Mouse (Mus musculus) brown adipose tissue, adult 24 weeks (tissue): ENCODE results near the gene Gin1. TPM values are rescaled to one million over a fixed set of nuclear protein-coding genes. Genes with fewer than 3 reads are reported as not detected.
"Not testable (repeated sequence)": the region's sequence is repeated elsewhere in the genome, so short reads cannot be mapped to it uniquely, and the experiment has no call there.

Experiments
- H3K27ac ChIP-seq: fragments of 200-500 bp; replicated peaks from 2 replicates; pipeline ENCODE4 v1.5.1; 2012; ENCODE audit warnings: low read depth, mild to moderate bottlenecking, low read length
- H3K4me1 ChIP-seq: fragments of 200-500 bp; 2 replicates; pipeline ENCODE4 v1.6.1; 2012; ENCODE audit warnings: low read length, mixed read lengths; ENCODE audit not compliant: control insufficient read depth, insufficient read depth, insufficient read length
- H3K4me3 ChIP-seq: fragments of 200-500 bp; 2 replicates; pipeline ENCODE4 v1.5.1; 2012; ENCODE audit warnings: low read depth, mild to moderate bottlenecking, low read length, moderate library complexity; ENCODE audit not compliant: insufficient read depth
- polyA plus RNA-seq: library from polyadenylated mRNA; stranded (reverse); fragments of >200 nt; gene quantifications from 2 replicates; pipeline ENCODE4 v1.2.4, GENCODE M21; 2012; ENCODE audit not compliant: missing spikeins, insufficient read depth, insufficient read length

Gene Gin1
- 9.3 and 14.2 TPM in 2 replicates for polyA plus RNA-seq

GRCm38 (mm10) chr1:97769904-97770753 lies at the start of gene Gin1, which contains the start of gene Ppip5k2:
Gene Gin1 (plus strand): TSS chr1:97770172.
Gene Ppip5k2 (minus strand): TSS chr1:97770411.
- H3K4me3 ChIP-seq = peak within 1 kb of the TSS; percentile 95
- peaks cover 3% of the 10 kb centered on the region; the same call in 1 of the 2 replicates for H3K4me1 ChIP-seq
- peak within 1 kb of the TSS; percentile 80 for H3K27ac ChIP-seq

- no peak overlapping the region for H3K27ac ChIP-seq
- H3K4me1 ChIP-seq = no peaks in the 10 kb centered on the region
- no peak overlapping the region for H3K4me3 ChIP-seq
Observed at GRCm38 (mm10) chr1:97726730-97727129, 43.2 kb upstream of the Gin1 start.

- H3K4me3 ChIP-seq = no peak overlapping the region
- no peak overlapping the region for H3K27ac ChIP-seq
- no peaks in the 10 kb centered on the region for H3K4me1 ChIP-seq
Observed at GRCm38 (mm10) chr1:97729339-97729738, 40.6 kb upstream of the Gin1 start.

GRCm38 (mm10) chr1:97743063-97743462 lies 26.9 kb upstream of the Gin1 start:
- Histone ChIP-seq H3K27ac (no peak overlapping the region), H3K4me3 (no peak overlapping the region), H3K4me1 (no peaks in the 10 kb centered on the region)

GRCm38 (mm10) chr1:97745712-97746111 lies 24.3 kb upstream of the Gin1 start:
- Histone ChIP-seq H3K27ac (no peak overlapping the region), H3K4me1 (no peaks in the 10 kb centered on the region), H3K4me3 (no peak overlapping the region)

GRCm38 (mm10) chr1:97746261-97746660 lies 23.7 kb upstream of the Gin1 start:
- H3K4me3 ChIP-seq = no peak overlapping the region
- no peaks in the 10 kb centered on the region for H3K4me1 ChIP-seq
- no peak overlapping the region for H3K27ac ChIP-seq

- Histone ChIP-seq H3K4me3 (no peak overlapping the region), H3K27ac (no peak overlapping the region), H3K4me1 (no peaks in the 10 kb centered on the region)
Observed at GRCm38 (mm10) chr1:97748163-97748562, 21.8 kb upstream of the Gin1 start.

GRCm38 (mm10) chr1:97753216-97753615 lies 16.8 kb upstream of the Gin1 start:
- no peak overlapping the region for H3K27ac ChIP-seq
- H3K4me3 ChIP-seq = no peak overlapping the region
- H3K4me1 ChIP-seq = no peaks in the 10 kb centered on the region

- Histone ChIP-seq H3K4me1 (no peaks in the 10 kb centered on the region), H3K4me3 (no peak overlapping the region), H3K27ac (no peak overlapping the region)
Observed at GRCm38 (mm10) chr1:97754392-97754791, 15.6 kb upstream of the Gin1 start.

- Histone ChIP-seq H3K27ac (no peak overlapping the region), H3K4me1 (no peaks in the 10 kb centered on the region), H3K4me3 (no peak overlapping the region)
Observed at GRCm38 (mm10) chr1:97759841-97760240, 10.1 kb upstream of the Gin1 start.

- H3K27ac ChIP-seq = no peak overlapping the region
Observed at GRCm38 (mm10) chr1:97760598-97760997, 9.4 kb upstream of the Gin1 start.

GRCm38 (mm10) chr1:97761477-97761876 lies 8.5 kb upstream of the Gin1 start:
- no peaks in the 10 kb centered on the region for H3K4me1 ChIP-seq
- H3K4me3 ChIP-seq = no peak overlapping the region
- no peak overlapping the region for H3K27ac ChIP-seq

More at GRCm38 (mm10) chr1:97760598-97760997, 9.4 kb upstream of the Gin1 start:
- Histone ChIP-seq H3K4me1 (no peaks in the 10 kb centered on the region), H3K4me3 (no peak overlapping the region)

GRCm38 (mm10) chr1:97765712-97766111 lies 4.3 kb upstream of the Gin1 start:
- H3K27ac ChIP-seq = not testable (repeated sequence)

GRCm38 (mm10) chr1:97768089-97768488 lies 1.9 kb upstream of the Gin1 start:
- peaks cover 3% of the 10 kb centered on the region; the same call in 1 of the 2 replicates for H3K4me1 ChIP-seq
- H3K27ac ChIP-seq = no peak overlapping the region
- no peak overlapping the region for H3K4me3 ChIP-seq

More at GRCm38 (mm10) chr1:97765712-97766111, 4.3 kb upstream of the Gin1 start:
- H3K4me1 ChIP-seq, H3K4me3 ChIP-seq: not testable (repeated sequence)

- Histone ChIP-seq H3K4me3 (peak overlapping the region; percentile 95), H3K27ac (no peak overlapping the region), H3K4me1 (peaks cover 3% of the 10 kb centered on the region; the same call in 1 of the 2 replicates)
Observed at GRCm38 (mm10) chr1:97768906-97769293, 1.1 kb upstream of the Gin1 start.
